Mouse (Mus musculus): ENCODE results near the gene 4933436I01Rik. TPM values are rescaled to one million over a fixed set of nuclear protein-coding genes. Genes with fewer than 3 reads are reported as not detected.

The 4933436I01Rik gene
- total RNA-seq (2021), result not detected in 2 replicates
- long read RNA-seq, result 0 reads

GRCm38 (mm10) chrX:67921350-67921749 lies at the start of gene 4933436I01Rik:
4933436I01Rik (minus strand) TSS chrX:67921450.
- no peak for DNase-seq

GRCm38 (mm10) chrX:67924769-67925470 lies 3.7 kb upstream of the 4933436I01Rik start:
- no peak for DNase-seq

GRCm38 (mm10) chrX:67883406-67883805 lies 37.8 kb downstream of the 4933436I01Rik start:
- DNase-seq, result no peak

Other genes with a start within 250 kb of the 4933436I01Rik start
- gene Gm1140, start 227.9 kb downstream of the 4933436I01Rik start, total RNA-seq (2021), result not detected in 2 replicates
- gene Gm14692, start 225.8 kb downstream of the 4933436I01Rik start, total RNA-seq (2021), result not detected in 2 replicates

Measured in adrenal gland, postnatal 25 days (tissue).